In genomic region chr2:163066326-163066725, GRCm38 (mm10) we compare ENCODE assay signal across 40 mouse cellular contexts. TPM values are rescaled to one million over a fixed set of nuclear protein-coding genes. Genes with fewer than 3 reads are reported as not detected.
"Had no signal": no experiment of that assay in that cellular context is flagged by ENCODE, and none has a peak within 500 bp of the region (broad histone marks: within the 10 kb centered on the region; RNA-seq: fewer than 3 reads in every experiment).

No protein-coding gene starts in this region.

- H3K9me3 ChIP-seq: heart, embryonic 10.5 days; heart, embryonic 12.5 days; hindbrain, embryonic 10.5 days; hindbrain, embryonic 12.5 days; intestine, embryonic 15.5 days; kidney, embryonic 15.5 days; limb, embryonic 10.5 days; limb, embryonic 12.5 days; liver, embryonic 13.5 days; liver, embryonic 15.5 days had no signal

- H3K27ac ChIP-seq: gastrocnemius, adult 2 months; heart, embryonic 10.5 days; hindbrain, embryonic 10.5 days; hindbrain, embryonic 12.5 days; hindbrain, embryonic 14.5 days; intestine, embryonic 15.5 days; kidney, embryonic 15.5 days; kidney, postnatal 0 days; layer of hippocampus, adult 2 months; left cerebral cortex, adult 2 months; limb, embryonic 10.5 days; limb, embryonic 12.5 days; liver, embryonic 13.5 days; liver, embryonic 15.5 days had no signal

- H3K4me3 ChIP-seq: gastrocnemius, adult 2 months; heart, embryonic 10.5 days; heart, embryonic 12.5 days; hindbrain, embryonic 10.5 days; hindbrain, embryonic 12.5 days; intestine, embryonic 15.5 days; kidney, embryonic 15.5 days; layer of hippocampus, adult 2 months; left cerebral cortex, adult 2 months; limb, embryonic 10.5 days; limb, embryonic 12.5 days; liver, embryonic 13.5 days; liver, embryonic 15.5 days had no signal

- H3K4me1 ChIP-seq: hindbrain, embryonic 10.5 days; hindbrain, embryonic 12.5 days; intestine, embryonic 15.5 days; kidney, embryonic 15.5 days; limb, embryonic 10.5 days; limb, embryonic 12.5 days had no signal

- DNase-seq: gastrocnemius, adult 2 months; gastrocnemius, postnatal 10 days; gastrocnemius, postnatal 25 days; heart, adult 18-20 months; heart, postnatal 10 days; heart, postnatal 4 days; kidney, adult 18-20 months; kidney, adult 8-10 months; kidney, postnatal 14 days; kidney, postnatal 4 days; liver; liver, embryonic 13.5 days had no signal

- H3K9ac ChIP-seq: heart, embryonic 12.5 days; hindbrain, embryonic 12.5 days; hindbrain, embryonic 14.5 days; intestine, embryonic 15.5 days; kidney, embryonic 15.5 days; limb, embryonic 12.5 days; liver, embryonic 13.5 days; liver, embryonic 15.5 days had no signal

- H3K27me3 ChIP-seq: heart, embryonic 12.5 days; hindbrain, embryonic 12.5 days; intestine, embryonic 15.5 days; kidney, embryonic 15.5 days; limb, embryonic 12.5 days; liver, embryonic 13.5 days; liver, embryonic 15.5 days had no signal

RNA-seq across cellular contexts. Expression of gene Mybl2, which starts 11.8 kb away (rescaled TPM):
- total RNA-seq: gastrocnemius, adult 2 months had no signal

RNA-seq across cellular contexts. Expression of gene Gtsf1l, which starts 21.3 kb away (rescaled TPM):
- total RNA-seq: gastrocnemius, adult 2 months; gastrocnemius, postnatal 10 days; gastrocnemius, postnatal 25 days; gastrocnemius, postnatal 4 days; granulocyte monocyte progenitor cell, adult 5-6 weeks; heart, adult 18-20 months; heart, adult 8-10 months; heart, postnatal 10 days; heart, postnatal 25 days; heart, postnatal 4 days; layer of hippocampus, adult 2 months; layer of hippocampus, postnatal 10 days; layer of hippocampus, postnatal 25 days; left cerebral cortex, adult 2 months; left cerebral cortex, postnatal 14 days; left cerebral cortex, postnatal 36 days had no signal
- polyA plus RNA-seq: heart, embryonic 10.5 days; heart, embryonic 12.5 days; heart, embryonic 14.5 days; heart, embryonic 16.5 days; hindbrain, embryonic 10.5 days; hindbrain, embryonic 12.5 days; hindbrain, embryonic 16.5 days; inflammation-experienced regulatory T-cells, adult 6 months; intestine, embryonic 15.5 days; intestine, postnatal 0 days; kidney, embryonic 15.5 days; kidney, postnatal 0 days; limb, embryonic 10.5 days; limb, embryonic 12.5 days; limb, embryonic 14.5 days; liver, embryonic 11.5 days; liver, embryonic 13.5 days; liver, embryonic 15.5 days had no signal
